Mouse (Mus musculus) cerebellum, adult 18-20 months (tissue): ENCODE measurements around the gene Foxp1.
A peak's percentile ranks its signal among the peaks of the same experiment; 100 is the strongest.

Source experiments
- DNase-seq, 2 experiments: peaks; one replicate each; pipeline ENCODE4 v3.0.0; 2021

Gene Foxp1

GRCm38 (mm10) chr6:99003108-99003709 lies 519.3 kb downstream of the Foxp1 start:
- no peak for DNase-seq

GRCm38 (mm10) chr6:99001637-99002036 lies 520.9 kb downstream of the Foxp1 start:
- DNase-seq, result no peak

GRCm38 (mm10) chr6:98998971-98999932 lies 523.3 kb downstream of the Foxp1 start:
- DNase-seq, result peak; percentile 25 to 30

GRCm38 (mm10) chr6:98997742-98998141 lies 524.8 kb downstream of the Foxp1 start:
- no peak for DNase-seq

GRCm38 (mm10) chr6:98996822-98997221 lies 525.7 kb downstream of the Foxp1 start:
- no peak for DNase-seq

- no peak for DNase-seq
Observed at GRCm38 (mm10) chr6:98996346-98996745, 526.2 kb downstream of the Foxp1 start.

- no peak for DNase-seq
Observed at GRCm38 (mm10) chr6:98995681-98996080, 526.8 kb downstream of the Foxp1 start.

GRCm38 (mm10) chr6:98994902-98995301 lies 527.6 kb downstream of the Foxp1 start:
- no peak for DNase-seq

GRCm38 (mm10) chr6:98994104-98994787 lies 528.3 kb downstream of the Foxp1 start:
- peak; percentile 18 to 21 for DNase-seq

- DNase-seq, result no peak
Observed at GRCm38 (mm10) chr6:98993231-98993630, 529.3 kb downstream of the Foxp1 start.

GRCm38 (mm10) chr6:98992772-98993147 lies 529.8 kb downstream of the Foxp1 start:
- no peak for DNase-seq

GRCm38 (mm10) chr6:98991900-98992771 lies 530.4 kb downstream of the Foxp1 start:
- DNase-seq, result no peak

GRCm38 (mm10) chr6:98987533-98988169 lies 534.9 kb downstream of the Foxp1 start:
- DNase-seq, result no peak

GRCm38 (mm10) chr6:98985452-98985851 lies 537.1 kb downstream of the Foxp1 start:
- no peak for DNase-seq

GRCm38 (mm10) chr6:98984626-98985025 lies 537.9 kb downstream of the Foxp1 start:
- no peak for DNase-seq

GRCm38 (mm10) chr6:98984026-98984425 lies 538.5 kb downstream of the Foxp1 start:
- DNase-seq, result no peak

- DNase-seq, result no peak
Observed at GRCm38 (mm10) chr6:98983311-98983838, 539.1 kb downstream of the Foxp1 start.

- no peak for DNase-seq
Observed at GRCm38 (mm10) chr6:98981265-98981664, 541.3 kb downstream of the Foxp1 start.

- no peak for DNase-seq
Observed at GRCm38 (mm10) chr6:98980432-98980831, 542.1 kb downstream of the Foxp1 start.

- no peak for DNase-seq
Observed at GRCm38 (mm10) chr6:98980001-98980400, 542.5 kb downstream of the Foxp1 start.

GRCm38 (mm10) chr6:98977806-98978205 lies 544.7 kb downstream of the Foxp1 start:
- no peak for DNase-seq

GRCm38 (mm10) chr6:98975918-98976317 lies 546.6 kb downstream of the Foxp1 start:
- no peak for DNase-seq
